Mouse (Mus musculus): ENCODE data around the gene Mgea5. TPM values are rescaled to one million over a fixed set of nuclear protein-coding genes. Genes with fewer than 3 reads are reported as not detected.
A peak's percentile ranks its signal among the peaks of the same experiment; 100 is the strongest.

The Mgea5 gene
- total RNA-seq, 2 experiments from 2014 or later, result 28.2 to 29.1 TPM

GRCm38 (mm10) chr19:45748691-45749242 lies 34.9 kb downstream of the Mgea5 start:
- DNase-seq, result no peak

- no peak for DNase-seq
Observed at GRCm38 (mm10) chr19:45748206-45748605, 35.4 kb downstream of the Mgea5 start.

- peak; percentile 65 for DNase-seq
Observed at GRCm38 (mm10) chr19:45747028-45747867, 36.4 kb downstream of the Mgea5 start.

- DNase-seq, result peak; percentile 61
Observed at GRCm38 (mm10) chr19:45746153-45747020, 37.2 kb downstream of the Mgea5 start.

- DNase-seq, result no peak
Observed at GRCm38 (mm10) chr19:45745344-45746152, 38.1 kb downstream of the Mgea5 start.

- peak; percentile 4 for DNase-seq
Observed at GRCm38 (mm10) chr19:45743619-45744018, 40.0 kb downstream of the Mgea5 start.

GRCm38 (mm10) chr19:45742984-45743575 lies 40.6 kb downstream of the Mgea5 start:
- DNase-seq, result no peak

GRCm38 (mm10) chr19:45742218-45742983 lies 41.2 kb downstream of the Mgea5 start, which contains the start of gene Fgf8:
TSS of gene Fgf8 (minus strand) at chr19:45742915.
- DNase-seq, result no peak

GRCm38 (mm10) chr19:45741431-45742217 lies 42.0 kb downstream of the Mgea5 start:
- DNase-seq, result no peak

- DNase-seq, result no peak
Observed at GRCm38 (mm10) chr19:45740817-45741216, 42.8 kb downstream of the Mgea5 start.

- DNase-seq, result no peak
Observed at GRCm38 (mm10) chr19:45740233-45740632, 43.4 kb downstream of the Mgea5 start.

GRCm38 (mm10) chr19:45738521-45738920 lies 45.1 kb downstream of the Mgea5 start:
- no peak for DNase-seq

- DNase-seq, result no peak
Observed at GRCm38 (mm10) chr19:45737846-45738484, 45.7 kb downstream of the Mgea5 start.

- no peak for DNase-seq
Observed at GRCm38 (mm10) chr19:45737208-45737845, 46.3 kb downstream of the Mgea5 start.

GRCm38 (mm10) chr19:45736855-45737207 lies 46.8 kb downstream of the Mgea5 start:
- DNase-seq, result no peak

- DNase-seq, result no peak
Observed at GRCm38 (mm10) chr19:45736241-45736640, 47.4 kb downstream of the Mgea5 start.

GRCm38 (mm10) chr19:45734762-45735161 lies 48.9 kb downstream of the Mgea5 start:
- no peak for DNase-seq

- no peak for DNase-seq
Observed at GRCm38 (mm10) chr19:45734191-45734590, 49.4 kb downstream of the Mgea5 start.

GRCm38 (mm10) chr19:45733564-45733963 lies 50.1 kb downstream of the Mgea5 start:
- no peak for DNase-seq

All from gastrocnemius, postnatal 25 days (tissue).